Mouse (Mus musculus): ENCODE results near the gene Itga9.

The Itga9 gene

DNA sequence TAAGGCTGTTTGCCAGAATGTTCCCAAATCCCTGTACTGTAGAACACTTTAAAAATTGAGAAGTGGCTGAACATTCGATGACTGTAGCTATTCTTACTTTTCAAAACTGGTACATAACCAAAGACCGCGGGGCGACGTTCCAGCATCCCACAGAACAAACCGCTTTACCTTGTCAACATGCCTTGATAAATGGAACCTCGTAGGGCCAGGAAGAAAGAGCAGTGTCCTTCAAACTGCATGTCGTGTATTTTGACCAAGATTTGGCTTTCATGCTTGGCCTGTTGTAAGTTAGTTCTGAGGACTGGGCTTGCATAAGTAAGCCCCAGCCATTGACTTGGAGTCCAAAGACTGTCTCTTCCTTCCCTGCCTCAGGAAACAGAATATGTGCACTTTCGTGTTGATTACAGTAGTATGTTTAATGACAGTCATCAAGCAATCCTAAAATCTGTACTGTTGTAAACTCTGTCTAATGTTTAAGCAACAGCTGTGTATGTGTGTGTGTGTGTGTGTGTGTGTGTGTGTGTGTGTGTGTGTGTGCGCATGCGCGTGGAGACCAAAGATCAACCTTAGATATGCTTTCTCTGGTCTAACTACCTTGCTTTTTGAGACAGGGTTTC lies 334.2 kb downstream of the Itga9 start:
- in situ Hi-C loops (cut with MseI, MboI), result no loop called here

DNA sequence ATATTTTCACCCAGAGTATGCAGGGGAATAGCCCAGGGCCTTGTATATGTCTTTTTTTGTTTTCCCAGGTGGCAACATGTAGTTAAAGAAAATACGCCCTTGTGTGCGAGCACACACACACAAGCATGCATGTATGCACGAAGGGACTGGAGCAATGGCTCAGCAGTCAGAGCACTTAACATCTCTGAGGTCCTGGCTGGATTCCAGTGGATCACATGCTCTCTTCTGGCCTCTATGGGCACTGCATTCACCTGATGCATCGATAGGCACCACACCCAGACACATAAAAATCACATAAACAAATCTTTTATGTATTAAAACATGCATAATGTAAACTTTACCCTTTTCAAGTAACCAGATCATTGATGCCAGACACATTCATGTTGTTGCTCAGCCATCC lies 335.5 kb downstream of the Itga9 start:
- in situ Hi-C loops (cut with MseI, MboI), result no loop called here

GRCm38 (mm10) chr9:118943941-118944340 lies 337.5 kb downstream of the Itga9 start:
- in situ Hi-C loops (cut with MseI, MboI), result no loop called here

GRCm38 (mm10) chr9:118944388-118944787 lies 337.9 kb downstream of the Itga9 start:
- in situ Hi-C loops (cut with MseI, MboI), result no loop called here

- in situ Hi-C loops (cut with MseI, MboI), result no loop called here
Measured at GRCm38 (mm10) chr9:118948486-118948885, 342.0 kb downstream of the Itga9 start.

DNA sequence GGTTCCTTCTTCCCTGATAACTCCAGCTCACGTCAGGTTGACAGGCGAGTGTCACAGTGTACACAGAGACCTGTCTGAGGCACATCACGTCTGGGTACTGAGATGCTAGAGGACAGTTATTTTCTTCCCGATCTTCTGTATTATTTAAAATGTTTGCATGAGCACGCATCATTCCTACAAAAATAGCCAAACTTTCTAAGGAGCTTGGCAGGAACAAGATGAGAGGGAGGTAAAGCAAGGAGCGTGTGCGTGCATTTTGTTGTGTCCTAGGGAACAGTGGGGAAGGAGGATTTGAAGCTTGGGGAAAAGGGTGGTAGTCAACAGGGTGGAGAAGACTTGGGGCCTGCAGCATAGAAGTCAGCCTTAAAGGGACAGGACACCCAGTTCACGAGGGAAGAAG lies 342.6 kb downstream of the Itga9 start:
- in situ Hi-C loops (cut with MseI, MboI), result no loop called here

GRCm38 (mm10) chr9:118949654-118950053 lies 343.2 kb downstream of the Itga9 start:
- in situ Hi-C loops (cut with MseI, MboI), result no loop called here

DNA sequence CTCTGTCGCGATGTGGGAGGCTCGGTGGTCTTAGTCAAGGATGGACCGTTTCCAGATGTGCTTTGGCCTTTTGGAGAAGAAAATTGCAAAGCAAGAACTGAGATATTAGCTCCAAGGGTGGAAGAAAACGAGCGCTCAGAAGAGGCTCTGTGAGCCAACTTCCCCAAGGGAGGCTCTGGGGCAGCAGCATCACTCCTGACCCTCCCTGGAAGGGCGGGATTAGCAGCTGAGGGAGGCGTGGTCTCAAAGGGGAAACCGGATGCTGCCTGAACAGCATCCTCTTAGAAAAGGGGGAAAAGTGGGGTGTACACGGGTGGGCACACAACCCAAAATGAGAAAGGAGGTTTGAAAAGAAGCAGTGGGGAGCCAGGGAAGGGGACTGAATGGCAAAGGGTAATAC lies 343.6 kb downstream of the Itga9 start:
- in situ Hi-C loops (cut with MseI, MboI), result no loop called here
